Mouse (Mus musculus) CH12.LX (cell line): ENCODE measurements at regions not wholly inside any gene's neighbourhood (a gene's known extent, or its start where the extent isn't known, plus 50 kb on each side); places are given as distances from the start of the nearest gene placed in this dataset.
A peak's percentile ranks its signal among the peaks of the same experiment; 100 is the strongest.

Experiments
- DNase-seq: peaks from one replicate; pipeline ENCODE4 v3.0.0-alpha.2; 2013; ENCODE audit errors: extremely low read depth
- H3K27ac ChIP-seq: 2 replicates; pipeline ENCODE4 v1.5.1; 2012; ENCODE audit warnings: low read depth, mild to moderate bottlenecking, control low read depth, moderate library complexity; ENCODE audit not compliant: insufficient read depth
- H3K27me3 ChIP-seq: replicated peaks from 2 replicates; pipeline ENCODE3; 2012; ENCODE audit warnings: inconsistent platforms
- H3K36me3 ChIP-seq, 2 experiments: replicated peaks in 1 of 2; 2 replicates each; pipeline versions ENCODE3 to v1.6.1; 2012; ENCODE audit warnings: inconsistent platforms in 1 of 2, low read length in 1 of 2, mild to moderate bottlenecking in 1 of 2, mixed read lengths in 1 of 2, moderate library complexity in 1 of 2; ENCODE audit not compliant: control insufficient read depth in 1 of 2, insufficient read depth in 1 of 2
- H3K4me1 ChIP-seq, 2 experiments: 2 replicates each; pipeline ENCODE4 v1.6.1; 2012; ENCODE audit warnings: inconsistent platforms in 1 of 2, moderate library complexity in 1 of 2; ENCODE audit not compliant: insufficient read depth in 2 of 2, control insufficient read depth in 1 of 2
- H3K4me2 ChIP-seq: 2 replicates; pipeline ENCODE4 v1.6.1; 2012; ENCODE audit warnings: low read depth, mild to moderate bottlenecking, control low read depth; ENCODE audit not compliant: poor library complexity, insufficient read depth, severe bottlenecking
- H3K4me3 ChIP-seq, 3 experiments: fragments of 150-350 bp in 1 of 3; sonication (generic) in 1 of 3; replicated peaks in 1 of 3; 2 replicates each; pipeline versions ENCODE3 to v1.5.1; 2011 to 2012; ENCODE audit warnings: low read depth in 2 of 3, low read length in 2 of 3, mild to moderate bottlenecking in 2 of 3, moderate library complexity in 2 of 3, control low read depth in 1 of 3, improper control_type of control experiment in 1 of 3, inconsistent platforms in 1 of 3, mixed read lengths in 1 of 3; ENCODE audit not compliant: poor library complexity in 1 of 3
- H3K79me2 ChIP-seq: replicated peaks from 2 replicates; pipeline ENCODE4 v1.6.1; 2012; ENCODE audit warnings: mild to moderate bottlenecking, moderate library complexity; ENCODE audit not compliant: control insufficient read depth, poor library complexity, insufficient read depth, severe bottlenecking; ENCODE audit errors: extremely low read depth
- H3K9ac ChIP-seq: 2 replicates; pipeline ENCODE4 v1.6.1; 2012; ENCODE audit warnings: low read depth, mild to moderate bottlenecking, control low read depth, moderate library complexity; ENCODE audit not compliant: insufficient read depth
- H3K9me3 ChIP-seq: replicated peaks from 2 replicates; pipeline ENCODE3; 2012; ENCODE audit warnings: low read length, inconsistent platforms, mixed read lengths
- BHLHE40 ChIP-seq: IDR thresholded peaks from 2 replicates; pipeline ENCODE4 v1.6.1; 2011; ENCODE audit warnings: mild to moderate bottlenecking, low read depth, low read length, improper control_type of control experiment
- CTCF ChIP-seq, 2 experiments: IDR thresholded peaks in 1 of 2; conservative IDR thresholded peaks in 1 of 2; 2 replicates each; pipeline ENCODE4 v1.5.1; 2011 to 2012; ENCODE audit warnings: low read depth in 2 of 2, low read length in 2 of 2, improper control_type of control experiment in 1 of 2, inconsistent platforms in 1 of 2, mild to moderate bottlenecking in 1 of 2, moderate library complexity in 1 of 2
- E2F4 ChIP-seq: IDR thresholded peaks from 2 replicates; pipeline ENCODE4 v1.6.1; 2011; ENCODE audit warnings: low read depth, low read length, improper control_type of control experiment; ENCODE audit not compliant: insufficient replicate concordance
- HCFC1 ChIP-seq: IDR thresholded peaks from 2 replicates; pipeline ENCODE4 v1.6.1; 2012; ENCODE audit warnings: low read depth, mild to moderate bottlenecking, inconsistent platforms, low read length, improper control_type of control experiment
- IRF4 ChIP-seq: IDR thresholded peaks from 2 replicates; pipeline ENCODE4 v1.6.1; 2014; ENCODE audit warnings: low read depth, mild to moderate bottlenecking, inconsistent platforms, low read length, improper control_type of control experiment
- JUN ChIP-seq: IDR thresholded peaks from 2 replicates; pipeline ENCODE4 v1.6.1; 2011; ENCODE audit warnings: low read depth, mild to moderate bottlenecking, low read length, improper control_type of control experiment, moderate library complexity; ENCODE audit not compliant: insufficient read depth
- JUND ChIP-seq: conservative IDR thresholded peaks from 2 replicates; pipeline ENCODE4 v1.6.1; 2011; ENCODE audit warnings: low read depth, low read length, improper control_type of control experiment
- KAT2A ChIP-seq: IDR thresholded peaks from 2 replicates; pipeline ENCODE4 v1.6.1; 2012; ENCODE audit warnings: low read length, improper control_type of control experiment, inconsistent platforms; ENCODE audit not compliant: insufficient replicate concordance
- MAFK ChIP-seq: IDR thresholded peaks from 2 replicates; pipeline ENCODE4 v1.6.1; 2011; ENCODE audit warnings: low read length, improper control_type of control experiment; ENCODE audit not compliant: insufficient replicate concordance
- MAX ChIP-seq: IDR thresholded peaks from 2 replicates; pipeline ENCODE4 v1.6.1; 2011; ENCODE audit warnings: low read length, improper control_type of control experiment
- RAD21 ChIP-seq: IDR thresholded peaks from 2 replicates; pipeline ENCODE4 v1.6.1; 2011; ENCODE audit warnings: low read depth, mild to moderate bottlenecking, low read length, improper control_type of control experiment, moderate library complexity
- SMC3 ChIP-seq: IDR thresholded peaks from 2 replicates; pipeline ENCODE4 v1.6.1; 2011; ENCODE audit warnings: low read depth, low read length, improper control_type of control experiment
- UBTF ChIP-seq: IDR thresholded peaks from 2 replicates; pipeline ENCODE4 v1.6.1; 2012; ENCODE audit warnings: low read depth, mild to moderate bottlenecking, inconsistent platforms, low read length, improper control_type of control experiment, moderate library complexity
- USF2 ChIP-seq: conservative IDR thresholded peaks from 2 replicates; pipeline ENCODE4 v1.6.1; 2011; ENCODE audit warnings: low read depth, low read length, improper control_type of control experiment
- ZC3H11A ChIP-seq: IDR thresholded peaks from 2 replicates; pipeline ENCODE4 v1.6.1; 2012; ENCODE audit warnings: low read depth, mild to moderate bottlenecking, inconsistent platforms, low read length, improper control_type of control experiment
- ZMIZ1 ChIP-seq: IDR thresholded peaks from 2 replicates; pipeline ENCODE4 v1.6.1; 2012; ENCODE audit warnings: low read depth, mild to moderate bottlenecking, inconsistent platforms, low read length, improper control_type of control experiment
- ZNF384 ChIP-seq: IDR thresholded peaks from 2 replicates; pipeline ENCODE4 v1.6.1; 2012; ENCODE audit warnings: low read depth, low read length, improper control_type of control experiment, inconsistent platforms
- dilution Hi-C: fragments of 300-500 bp; cut with MboI; formaldehyde crosslinking; loops from 2 replicates; pipeline ENCODE4 v1.14.3; 2020; ENCODE audit warnings: low sequenced_read_pairs; ENCODE audit not compliant: extremely low pct_unique_long_range_greater_than_20kb, extremely low pct_ligation_motif_present
- in situ Hi-C: fragments of 300-500 bp; cut with MboI; formaldehyde crosslinking; loops from 3 replicates; pipeline ENCODE4 v1.14.3; 2019; ENCODE audit warnings: low sequenced_read_pairs, low pct_ligation_motif_present, low pct_unique_long_range_greater_than_20kb, mixed read lengths

- no peak for DNase-seq
- Histone ChIP-seq H3K27me3 (no peaks in the 10 kb centered on the region), H3K27ac (no peak overlapping the region), H3K79me2 (no peaks in the 10 kb centered on the region), H3K36me3 (no peaks in the 10 kb centered on the region), H3K9ac (no peak overlapping the region), H3K4me2 (no peak overlapping the region), H3K9me3 (peaks cover 8% of the 10 kb centered on the region), H3K4me1 (peaks cover 0 to 2% of the 10 kb centered on the region in 2 experiments; a peak in 1 of 4 replicates), H3K4me3 (no peak overlapping the region)
- dilution Hi-C loops (no loop called here), in situ Hi-C loops (no loop called here)
- TF ChIP-seq CTCF (conservative IDR thresholded peaks at IDR 0.05 in 1 of 2, IDR thresholded peaks at IDR 0.05 in 1 of 2; ENCODE audit: low read depth in 2 of 2, low read length in 2 of 2) (no peak), RAD21 (no peak), JUN (no peak), BHLHE40 (no peak), MAX (no peak), ZMIZ1 (no peak), UBTF (no peak), IRF4 (no peak), ZC3H11A (no peak), E2F4 (no peak), JUND (no peak), SMC3 (no peak), ZNF384 (no peak), MAFK (no peak), HCFC1 (no peak), USF2 (no peak)
These were observed 74.2 kb upstream of the Xpo1 start for GRCm38 (mm10) chr11:23181647-23182046.

DNA sequence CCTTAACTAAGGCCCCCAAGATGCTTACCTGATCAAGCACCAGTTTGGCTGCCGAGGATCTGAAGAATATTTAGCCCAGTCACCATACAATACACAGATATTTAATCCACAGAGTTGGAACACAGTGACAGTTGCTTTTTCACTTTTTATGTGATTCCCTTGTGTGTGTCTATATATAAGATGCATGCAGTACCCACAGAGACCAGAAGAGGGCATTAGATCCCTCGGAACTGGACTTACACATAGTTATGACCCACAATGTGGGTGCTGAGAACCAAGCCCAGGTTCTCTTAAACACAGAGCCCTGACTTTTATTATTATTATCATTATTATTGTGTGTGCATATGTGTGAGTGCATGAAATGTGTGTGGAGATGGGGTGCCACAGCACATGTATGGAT, 70.6 kb upstream of the Xpo1 start:
- H3K9me3 ChIP-seq = peaks cover 8% of the 10 kb centered on the region
- no peak overlapping the region for H3K4me3 ChIP-seq
- no peak overlapping the region for H3K27ac ChIP-seq
- in situ Hi-C loops = no loop called here
- no peak overlapping the region for H3K9ac ChIP-seq
- peaks cover 0 to 2% of the 10 kb centered on the region in 2 experiments; a peak in 1 of 4 replicates for H3K4me1 ChIP-seq
- dilution Hi-C loops = no loop called here
- DNase-seq = peak; percentile 15
- peak in 1 of 2 experiments; percentile 42; a peak in 2 of 4 replicates for TF ChIP-seq CTCF (conservative IDR thresholded peaks at IDR 0.05 in 1 of 2, IDR thresholded peaks at IDR 0.05 in 1 of 2; ENCODE audit: low read depth in 2 of 2, low read length in 2 of 2)
- TF ChIP-seq KAT2A = no peak
- H3K4me2 ChIP-seq = no peak overlapping the region
- H3K36me3 ChIP-seq = no peaks in the 10 kb centered on the region
- no peaks in the 10 kb centered on the region for H3K27me3 ChIP-seq
- no peaks in the 10 kb centered on the region for H3K79me2 ChIP-seq
